Mouse (Mus musculus) urinary bladder, adult 2 months (tissue): ENCODE measurements around the gene Gm21304. TPM values are rescaled to one million over a fixed set of nuclear protein-coding genes. Genes with fewer than 3 reads are reported as not detected.
"Not testable (repeated sequence)": the region's sequence is repeated elsewhere in the genome, so short reads cannot be mapped to it uniquely, and the experiment has no call there.

Source experiments
- DNase-seq: peaks from one replicate; pipeline ENCODE4 v3.0.0; 2022; ENCODE audit warnings: low spot score
- polyA plus RNA-seq: library from polyadenylated mRNA; depleted of rRNA; stranded (reverse); fragments of >200 nt; gene quantifications from 2 replicates; pipeline ENCODE4 v1.2.3, GENCODE M21; 2012; rRNA removed

Gene Gm21304
- not detected in 2 replicates for polyA plus RNA-seq

- DNase-seq: not testable (repeated sequence)
These were observed at the start of gene Gm21304 for GRCm38 (mm10) chr10:104168215-104168614. Gene Gm21304 (plus strand): TSS chr10:104168515.

GRCm38 (mm10) chr10:104142687-104143086, 25.6 kb upstream of the Gm21304 start, which contains the start of gene Gm21293:
Gene Gm21293 (plus strand): TSS chr10:104142987.
- DNase-seq: not testable (repeated sequence)

GRCm38 (mm10) chr10:104151197-104151596, 17.1 kb upstream of the Gm21304 start, which contains the start of gene Gm6763:
Gene Gm6763 (plus strand): TSS chr10:104151497.
- not testable (repeated sequence) for DNase-seq

DNA sequence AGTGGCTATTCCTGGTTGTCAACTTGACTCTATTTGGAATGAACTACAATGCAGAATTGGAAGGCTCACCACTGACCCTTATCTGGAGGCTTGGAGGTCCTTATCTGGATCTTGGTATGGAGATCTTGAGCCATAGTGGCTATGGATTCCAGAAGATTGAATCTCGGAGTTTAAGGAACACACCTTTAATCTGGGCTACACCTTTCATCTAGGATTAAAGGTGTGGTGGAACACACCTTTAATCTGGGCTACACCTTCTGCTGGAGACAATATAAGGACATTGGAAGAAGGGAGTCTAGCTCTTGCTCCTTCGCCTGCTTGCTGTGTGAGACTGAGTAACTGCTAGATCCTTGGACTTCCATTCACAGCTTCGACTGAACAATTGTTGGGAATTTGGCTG, 8.6 kb upstream of the Gm21304 start, which contains the start of gene Gm8764:
Gene Gm8764 (plus strand): TSS at position 301 of the 400 bp plus-strand sequence.
- not testable (repeated sequence) for DNase-seq

DNA sequence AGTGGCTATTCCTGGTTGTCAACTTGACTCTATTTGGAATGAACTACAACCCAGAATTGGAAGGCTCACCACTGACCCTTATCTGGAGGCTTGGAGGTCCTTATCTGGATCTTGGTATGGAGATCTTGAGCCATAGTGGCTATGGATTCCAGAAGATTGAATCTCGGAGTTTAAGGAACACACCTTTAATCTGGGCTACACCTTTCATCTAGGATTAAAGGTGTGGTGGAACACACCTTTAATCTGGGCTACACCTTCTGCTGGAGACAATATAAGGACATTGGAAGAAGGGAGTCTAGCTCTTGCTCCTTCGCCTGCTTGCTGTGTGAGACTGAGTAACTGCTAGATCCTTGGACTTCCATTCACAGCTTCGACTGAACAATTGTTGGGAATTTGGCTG, 8.4 kb downstream of the Gm21304 start, which contains the start of gene Gm21312:
Gene Gm21312 (plus strand): TSS at position 301 of the 400 bp plus-strand sequence.
- not testable (repeated sequence) for DNase-seq

DNA sequence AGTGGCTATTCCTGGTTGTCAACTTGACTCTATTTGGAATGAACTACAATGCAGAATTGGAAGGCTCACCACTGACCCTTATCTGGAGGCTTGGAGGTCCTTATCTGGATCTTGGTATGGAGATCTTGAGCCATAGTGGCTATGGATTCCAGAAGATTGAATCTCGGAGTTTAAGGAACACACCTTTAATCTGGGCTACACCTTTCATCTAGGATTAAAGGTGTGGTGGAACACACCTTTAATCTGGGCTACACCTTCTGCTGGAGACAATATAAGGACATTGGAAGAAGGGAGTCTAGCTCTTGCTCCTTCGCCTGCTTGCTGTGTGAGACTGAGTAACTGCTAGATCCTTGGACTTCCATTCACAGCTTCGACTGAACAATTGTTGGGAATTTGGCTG, 16.9 kb downstream of the Gm21304 start, which contains the start of gene Gm20765:
Gene Gm20765 (plus strand): TSS at position 301 of the 400 bp plus-strand sequence.
- DNase-seq: not testable (repeated sequence)

DNA sequence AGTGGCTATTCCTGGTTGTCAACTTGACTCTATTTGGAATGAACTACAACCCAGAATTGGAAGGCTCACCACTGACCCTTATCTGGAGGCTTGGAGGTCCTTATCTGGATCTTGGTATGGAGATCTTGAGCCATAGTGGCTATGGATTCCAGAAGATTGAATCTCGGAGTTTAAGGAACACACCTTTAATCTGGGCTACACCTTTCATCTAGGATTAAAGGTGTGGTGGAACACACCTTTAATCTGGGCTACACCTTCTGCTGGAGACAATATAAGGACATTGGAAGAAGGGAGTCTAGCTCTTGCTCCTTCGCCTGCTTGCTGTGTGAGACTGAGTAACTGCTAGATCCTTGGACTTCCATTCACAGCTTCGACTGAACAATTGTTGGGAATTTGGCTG, 25.4 kb downstream of the Gm21304 start, which contains the start of gene Gm4340:
Gene Gm4340 (plus strand): TSS at position 301 of the 400 bp plus-strand sequence.
- DNase-seq: not testable (repeated sequence)

DNA sequence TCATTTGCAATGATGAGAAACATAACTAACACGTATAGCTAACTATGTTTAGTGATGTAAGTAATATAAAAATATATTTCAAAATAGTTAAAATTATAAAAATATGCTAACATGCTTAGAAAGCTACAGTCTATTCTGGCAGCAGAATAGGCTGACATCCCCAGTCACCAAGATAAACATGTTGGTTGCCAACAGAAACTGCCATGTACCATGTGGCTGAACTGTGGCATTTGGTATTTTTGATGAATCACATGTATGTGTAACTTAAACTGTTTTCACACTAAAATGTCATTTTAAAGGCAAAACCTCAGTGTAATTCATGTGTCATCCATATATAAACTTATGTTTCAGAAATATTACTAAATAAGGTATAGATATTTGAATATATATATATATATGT, 41.3 kb downstream of the Gm21304 start:
- no peak for DNase-seq

DNA sequence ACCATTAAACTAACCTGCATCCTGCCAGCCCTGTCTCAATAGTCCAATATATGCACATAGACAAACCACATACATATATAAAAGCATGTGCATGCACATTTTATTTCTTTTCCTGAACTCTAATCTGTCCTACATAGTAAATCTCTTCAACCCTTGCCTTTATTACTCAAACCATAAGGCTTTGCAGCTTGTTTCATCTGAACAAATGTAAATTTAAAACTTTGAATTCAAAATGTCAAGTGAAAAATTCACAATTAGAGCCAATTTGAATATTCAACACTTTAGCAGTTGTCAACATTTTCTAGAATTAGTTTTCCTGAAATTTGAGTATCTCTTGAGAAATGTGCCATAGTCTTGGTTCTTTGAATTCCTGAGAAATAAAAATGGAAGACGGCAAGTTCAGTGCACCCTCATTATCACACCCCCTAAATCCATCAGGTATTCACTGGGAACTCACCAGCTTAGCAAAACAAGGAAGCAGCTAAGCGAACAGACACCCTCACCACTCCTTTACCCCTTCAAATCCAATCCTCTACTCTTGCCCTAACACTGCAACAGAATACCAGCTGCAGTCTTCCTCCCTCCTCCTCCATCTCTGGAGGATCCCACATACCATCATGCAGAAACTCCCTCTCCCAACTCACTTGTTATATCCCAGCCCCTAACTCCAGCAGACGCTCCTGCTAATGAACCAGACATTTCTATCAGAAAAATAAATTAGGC, 42.1 kb downstream of the Gm21304 start:
- DNase-seq: no peak

DNA sequence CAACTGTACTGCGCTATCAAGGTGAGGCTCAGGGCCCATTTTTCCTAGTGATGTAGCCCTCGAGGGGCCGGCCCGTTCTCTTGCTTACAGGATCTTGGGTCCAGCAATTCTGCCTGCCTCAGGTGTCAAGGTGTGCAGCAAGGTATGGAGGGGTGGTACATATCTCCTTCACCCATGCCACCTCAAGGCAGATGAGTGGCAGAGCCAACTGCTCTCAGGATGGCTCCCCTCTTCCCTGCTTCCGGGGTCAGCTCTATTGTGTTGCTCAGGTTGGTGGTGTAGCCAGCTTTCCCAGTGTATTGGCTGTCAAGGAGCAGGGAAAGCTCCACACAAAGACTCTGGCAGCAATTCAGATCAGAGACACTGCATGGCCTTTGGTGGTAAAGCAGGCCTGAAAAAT, 46.2 kb downstream of the Gm21304 start:
- no peak for DNase-seq

Other genes starting within 250 kb of the Gm21304 start
- gene Gm21293, start 25.5 kb upstream of the Gm21304 start, polyA plus RNA-seq: not detected in 2 replicates
- not detected in 2 replicates for gene Gm6763, start 17.0 kb upstream of the Gm21304 start, polyA plus RNA-seq
- gene Gm8764, start 8.5 kb upstream of the Gm21304 start, polyA plus RNA-seq: not detected in 2 replicates
- gene Gm21312, start 8.5 kb downstream of the Gm21304 start, polyA plus RNA-seq: not detected in 2 replicates
- gene Gm20765, start 17.0 kb downstream of the Gm21304 start, polyA plus RNA-seq: not detected in 2 replicates
- not detected in 2 replicates for gene Gm4340, start 25.5 kb downstream of the Gm21304 start, polyA plus RNA-seq